Mouse (Mus musculus) CD8-positive naive resting alpha-beta T cell, adult 57 days (primary cell): Measurements from ENCODE around the gene Olfr738. TPM values are rescaled to one million over a fixed set of nuclear protein-coding genes. Genes with fewer than 3 reads are reported as not detected.

ENCODE experiments used
- total RNA-seq: library from RNA; stranded (reverse); gene quantifications from one replicate; pipeline ENCODE4 v1.2.4, GENCODE M21; 2023

The Olfr738 gene
- not detected for total RNA-seq

GRCm38 (mm10) chr14:50407268-50407667 is at the start of gene Olfr738:
TSS of gene Olfr738 (plus strand) at chr14:50407568.

GRCm38 (mm10) chr14:50357593-50357992 is 49.8 kb upstream of the Olfr738 start, which contains the start of gene Tlr11:
TSS of gene Tlr11 (plus strand) at chr14:50357914.

GRCm38 (mm10) chr14:50380863-50381262 is 26.5 kb upstream of the Olfr738 start, which contains the start of gene Olfr736:
TSS of gene Olfr736 (plus strand) at chr14:50381163.

GRCm38 (mm10) chr14:50418326-50418725 is 11.0 kb downstream of the Olfr738 start, which contains the start of gene Olfr739:
TSS of gene Olfr739 (plus strand) at chr14:50418626.

GRCm38 (mm10) chr14:50445245-50445644 is 37.9 kb downstream of the Olfr738 start, which contains the start of gene Olfr740:
TSS of gene Olfr740 (plus strand) at chr14:50445545.

Other genes with a start within 250 kb of the Olfr738 start
- not detected for gene Olfr730, start 219.4 kb upstream of the Olfr738 start, total RNA-seq
- gene Olfr731, start 165.7 kb upstream of the Olfr738 start, total RNA-seq = not detected
- gene Olfr732, start 123.4 kb upstream of the Olfr738 start, total RNA-seq = not detected
- not detected for gene Olfr733, start 106.0 kb upstream of the Olfr738 start, total RNA-seq
- not detected for gene Olfr734, start 80.8 kb upstream of the Olfr738 start, total RNA-seq
- not detected for gene Olfr735, start 58.7 kb upstream of the Olfr738 start, total RNA-seq
- gene Tlr11, start 49.7 kb upstream of the Olfr738 start, total RNA-seq = 0.21 TPM
- gene Olfr736, start 26.4 kb upstream of the Olfr738 start, total RNA-seq = not detected
- not detected for gene Olfr739, start 11.1 kb downstream of the Olfr738 start, total RNA-seq
- gene Olfr740, start 38.0 kb downstream of the Olfr738 start, total RNA-seq = not detected
- gene Olfr741, start 65.2 kb downstream of the Olfr738 start, total RNA-seq = not detected
- not detected for gene Olfr742, start 96.0 kb downstream of the Olfr738 start, total RNA-seq
- not detected for gene Olfr743, start 114.3 kb downstream of the Olfr738 start, total RNA-seq
- gene Olfr744, start 207.3 kb downstream of the Olfr738 start, total RNA-seq = not detected
- not detected for gene Olfr745, start 231.8 kb downstream of the Olfr738 start, total RNA-seq
- not detected for gene Olfr746, start 239.5 kb downstream of the Olfr738 start, total RNA-seq